Mouse (Mus musculus) liver, adult 2 months (tissue): ENCODE results near the gene Slc35b2.

ENCODE experiments used
- CTCF ChIP-seq: fragments of 200-500 bp; IDR thresholded peaks from 2 replicates; pipeline ENCODE4 v1.5.1; 2011; ENCODE audit warnings: low read depth, low read length, control low read depth
- POLR2A ChIP-seq: fragments of 200-500 bp; IDR thresholded peaks from 2 replicates; pipeline ENCODE4 v1.6.1; 2011; ENCODE audit warnings: low read length, control low read depth; ENCODE audit not compliant: insufficient read depth; ENCODE audit errors: extremely low read depth

DNA sequence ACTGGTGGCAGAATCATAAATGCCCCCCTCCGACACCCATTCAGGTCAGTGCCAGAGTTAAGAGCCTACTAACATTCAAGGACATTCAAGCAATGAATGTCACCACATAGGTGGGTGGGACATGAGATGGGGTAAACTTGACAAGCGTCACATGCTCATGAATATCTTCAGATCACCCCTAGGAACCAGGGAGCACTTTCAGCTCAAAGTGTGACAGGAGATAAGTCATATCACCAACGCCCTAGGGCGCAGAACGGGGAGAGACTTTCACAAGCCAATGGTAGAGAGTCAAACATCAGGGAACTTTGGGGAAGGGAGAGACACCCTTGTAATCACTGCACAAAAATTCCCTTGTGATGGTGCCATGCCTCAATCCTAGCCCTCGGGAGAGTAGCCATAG, 18.5 kb downstream of the Slc35b2 start:
- TF ChIP-seq CTCF (no peak), POLR2A (no peak)
